Mouse (Mus musculus): Measurements from ENCODE around the gene Gm4894. TPM values are rescaled to one million over a fixed set of nuclear protein-coding genes. Genes with fewer than 3 reads are reported as not detected.

Gm4894 gene
- not detected for total RNA-seq (2021)
- long read RNA-seq, experiment 1 = 0 reads
- long read RNA-seq, experiment 2 = 0 reads

- DNase-seq = no peak
Measured at GRCm38 (mm10) chr9:49250231-49250630, at the start of gene Gm4894. Gene Gm4894 (plus strand): TSS chr9:49250531.

- no peak for DNase-seq
Measured at GRCm38 (mm10) chr9:49206331-49206730, 44.0 kb upstream of the Gm4894 start.

DNA sequence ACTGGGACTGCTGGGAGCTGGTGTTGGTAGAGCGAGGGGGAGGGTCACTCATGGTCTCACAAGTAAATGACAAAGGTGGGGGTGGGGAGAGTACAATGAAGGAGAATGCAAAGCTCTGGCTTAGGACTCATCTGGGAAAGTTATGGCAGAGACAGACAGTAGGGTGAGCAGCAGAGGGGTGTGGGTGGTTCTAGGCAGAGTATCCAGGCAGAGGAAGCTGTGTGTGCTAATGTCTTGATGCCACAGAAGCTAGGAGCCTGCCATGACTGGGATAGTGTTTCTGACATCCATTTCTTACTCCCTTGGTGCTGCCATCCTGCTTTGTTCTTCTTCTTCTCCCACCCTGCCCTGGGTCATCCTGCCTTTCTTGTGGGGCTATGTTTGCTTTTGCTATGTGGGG, 38.8 kb upstream of the Gm4894 start:
- DNase-seq = no peak

DNA sequence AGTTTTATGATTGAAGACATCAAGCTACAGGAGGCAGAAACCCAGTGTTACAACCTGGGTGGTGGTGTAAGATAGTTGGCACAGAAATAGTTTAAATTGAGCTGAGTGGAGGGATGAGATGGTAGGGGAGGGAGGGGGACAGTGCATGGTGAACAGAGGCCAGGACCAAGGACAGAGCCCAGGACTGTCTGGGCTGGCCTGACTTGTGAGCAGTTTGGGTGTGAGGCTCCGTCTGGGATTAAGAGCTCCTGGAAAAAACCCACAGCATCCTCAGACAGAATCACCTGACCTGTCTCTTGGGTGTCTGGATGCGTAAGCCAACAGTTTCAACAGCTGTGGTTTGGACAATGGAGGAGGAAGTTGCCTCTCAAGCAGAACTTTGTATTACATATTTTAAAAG, 35.6 kb upstream of the Gm4894 start:
- no peak for DNase-seq

- no peak for DNase-seq
Measured at GRCm38 (mm10) chr9:49217626-49218607, 32.4 kb upstream of the Gm4894 start.

GRCm38 (mm10) chr9:49224488-49224887, 25.8 kb upstream of the Gm4894 start:
- no peak for DNase-seq

DNA sequence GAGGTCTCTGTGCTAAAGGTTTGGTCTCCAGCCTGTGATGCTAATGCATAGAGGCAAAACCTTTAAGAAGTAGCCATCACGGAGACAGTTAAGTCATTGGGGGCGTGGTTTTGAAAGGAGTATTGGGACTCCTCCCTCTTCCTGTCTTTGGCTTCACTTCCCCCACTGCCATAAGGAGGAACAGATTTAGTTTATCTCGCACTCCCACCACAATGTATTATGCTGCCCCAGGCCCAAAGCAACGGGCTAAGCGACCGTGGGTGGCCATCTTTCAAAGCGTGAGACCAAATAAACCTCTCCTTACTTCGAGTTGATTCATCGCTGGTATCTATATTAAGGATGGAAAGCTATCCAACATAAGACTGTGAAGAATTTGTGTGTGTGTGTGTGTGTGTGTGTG, 22.9 kb upstream of the Gm4894 start:
- no peak for DNase-seq

- DNase-seq = peak; percentile 11 to 23
Measured at GRCm38 (mm10) chr9:49229054-49229453, 21.3 kb upstream of the Gm4894 start.

- peak; percentile 41 to 85 for DNase-seq
Measured at GRCm38 (mm10) chr9:49246839-49247238, 3.5 kb upstream of the Gm4894 start.

DNA sequence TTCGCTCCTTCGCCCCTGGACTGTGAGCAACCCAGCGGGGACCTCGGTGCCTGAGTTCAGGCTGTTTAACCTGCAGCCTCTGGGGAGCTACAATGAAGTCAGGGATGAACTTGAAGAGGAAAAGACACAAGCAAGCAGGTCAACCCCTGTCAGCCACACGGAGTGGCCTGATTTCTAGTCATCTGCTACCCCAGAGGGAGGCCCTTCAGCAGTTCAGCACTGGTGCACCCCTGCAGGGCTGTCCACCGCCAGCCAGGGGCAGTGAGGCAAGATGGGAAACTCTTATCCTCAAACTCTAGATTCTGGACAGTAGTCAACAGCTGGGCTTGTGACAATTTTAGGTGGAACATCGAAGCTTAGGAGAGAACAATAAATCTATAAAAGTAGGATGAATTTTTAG, 18.6 kb downstream of the Gm4894 start:
- no peak for DNase-seq

- DNase-seq = no peak
Measured at GRCm38 (mm10) chr9:49273566-49273965, 23.2 kb downstream of the Gm4894 start.

- peak in 1 of 2 experiments; percentile 2 for DNase-seq
Measured at GRCm38 (mm10) chr9:49275976-49276375, 25.6 kb downstream of the Gm4894 start.

DNA sequence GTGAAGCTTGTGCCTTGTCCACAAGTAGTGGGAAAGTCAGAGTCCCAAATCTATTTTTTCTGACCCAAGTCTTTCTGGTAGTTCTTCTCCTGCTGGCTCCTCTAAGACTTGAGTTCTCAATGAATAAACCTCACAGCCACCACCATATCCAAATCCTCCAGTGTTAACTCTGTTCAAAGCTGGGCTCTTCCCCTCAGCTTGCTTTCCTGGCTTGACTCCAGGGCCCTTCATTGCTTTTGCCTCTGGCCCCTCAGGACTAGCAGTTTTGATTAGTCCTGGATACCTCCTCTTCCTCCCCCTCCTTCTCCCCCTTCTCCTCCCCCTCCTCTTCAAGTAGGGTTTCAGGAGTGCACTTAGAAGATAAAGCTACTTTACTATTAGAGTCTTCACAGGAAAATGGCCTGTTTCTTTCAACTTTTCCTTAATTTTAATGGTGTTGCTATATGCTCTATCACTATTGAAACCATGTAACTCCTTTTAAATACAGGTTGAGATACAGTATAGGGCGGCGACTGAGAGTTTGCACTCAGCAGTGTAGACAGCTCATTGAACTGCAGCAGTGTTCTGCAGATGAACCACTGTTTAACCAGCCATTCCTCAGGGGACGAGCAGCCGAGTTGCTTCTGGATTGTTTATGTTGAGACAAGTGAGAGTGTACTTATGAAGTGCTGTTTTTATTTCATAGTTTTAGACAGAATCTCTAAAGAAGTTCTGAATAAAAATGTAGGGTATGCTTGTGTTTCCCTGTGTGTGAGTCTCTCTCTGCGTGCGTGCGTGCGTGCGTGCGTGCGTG, 26.4 kb downstream of the Gm4894 start:
- DNase-seq = no peak

- no peak for DNase-seq
Measured at GRCm38 (mm10) chr9:49295101-49295500, 44.8 kb downstream of the Gm4894 start.

DNA sequence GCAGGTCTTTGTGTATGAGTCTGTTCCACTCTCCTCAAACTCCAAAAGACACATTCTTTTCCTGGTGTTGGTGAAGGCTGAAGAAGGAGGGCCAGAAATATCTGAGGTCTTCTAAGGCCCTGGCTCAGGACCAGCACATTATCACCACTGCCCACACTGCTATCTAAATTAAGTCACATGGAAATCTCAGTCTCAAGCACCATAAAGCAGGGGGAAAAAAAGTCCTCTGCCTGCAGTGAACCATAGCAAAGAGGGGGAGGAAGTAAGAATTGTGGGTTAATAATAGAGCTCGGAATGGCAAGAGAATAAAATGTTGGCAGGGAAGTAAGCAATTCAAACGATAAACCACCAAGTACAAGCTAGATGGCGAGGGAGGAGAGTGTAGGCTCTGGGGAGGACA, 57.2 kb downstream of the Gm4894 start:
- peak; percentile 24 to 34 for DNase-seq

DNA sequence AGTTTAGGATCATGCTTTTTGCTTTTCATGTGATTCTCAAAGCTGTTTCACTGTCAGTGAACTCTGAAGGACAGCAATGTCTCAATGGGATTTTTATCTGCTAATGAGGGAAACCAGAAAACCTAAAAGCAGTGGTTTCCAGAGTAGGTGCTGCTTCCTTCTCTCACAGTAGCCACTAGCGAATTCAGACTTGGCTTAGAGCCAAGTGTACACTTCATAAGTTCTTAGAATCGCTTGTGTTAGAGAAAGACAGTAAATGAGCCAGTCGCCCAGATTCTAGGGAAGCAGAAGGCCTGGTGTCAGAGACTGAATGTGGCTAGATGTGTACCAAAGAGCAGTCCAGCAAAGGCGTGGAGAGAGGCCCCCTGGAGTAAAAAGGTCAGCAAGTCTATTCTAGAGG, 60.5 kb downstream of the Gm4894 start:
- DNase-seq = no peak

DNA sequence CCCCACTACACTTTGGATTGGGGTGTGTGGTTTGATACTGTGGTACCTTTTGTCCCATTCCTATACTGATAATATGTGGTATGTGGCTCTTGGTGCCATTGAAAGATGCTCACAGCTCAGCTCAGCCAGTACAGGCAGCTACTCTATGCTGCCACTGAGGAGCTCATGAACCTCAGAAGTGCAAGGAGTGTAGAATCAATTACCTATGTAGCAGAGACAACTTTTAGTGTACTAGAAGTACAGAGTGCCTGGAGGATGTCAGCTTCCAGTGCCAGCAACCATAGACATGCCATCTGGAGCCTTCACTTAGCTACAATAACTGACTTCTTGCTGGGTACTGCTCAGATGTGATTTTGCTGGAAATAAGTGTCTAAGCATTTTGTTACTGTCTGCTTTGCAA, 68.3 kb downstream of the Gm4894 start:
- no peak for DNase-seq

Other genes with a start within 250 kb of the Gm4894 start
- gene Zw10, start 194.9 kb upstream of the Gm4894 start, total RNA-seq (2021) = 10 to 100 TPM; 10.2 to 11.6 TPM
- gene Tmprss5, start 169.3 kb upstream of the Gm4894 start, total RNA-seq (2021) = not detected
- gene Drd2, start 90.1 kb downstream of the Gm4894 start, total RNA-seq (2021) = under 1 TPM; 0.75 to 0.94 TPM
- gene Ankk1, start 176.5 kb downstream of the Gm4894 start, total RNA-seq (2021) = not detected
- gene Ttc12, start 235.7 kb downstream of the Gm4894 start, total RNA-seq (2021) = 1 to 10 TPM; 8.0 to 9.2 TPM